Mouse (Mus musculus) heart, postnatal 10 days (tissue): ENCODE results near the gene Pex5. TPM values are rescaled to one million over a fixed set of nuclear protein-coding genes. Genes with fewer than 3 reads are reported as not detected.

Source experiments
- DNase-seq, 2 experiments: peaks; one replicate each; pipeline ENCODE4 v3.0.0; 2021
- intact Hi-C: fragments of 180-260 bp; cut with DNase I; formaldehyde crosslinking; loops from one replicate; pipeline ENCODE4 v1.15.1; 2025
- total RNA-seq, 2 experiments: library from RNA; stranded (reverse); gene quantifications; 2 replicates each; pipeline ENCODE4 v1.2.3; 2021

Pex5 gene
- total RNA-seq, 2 experiments from 2014 or later = 28.3 to 31.9 TPM

DNA sequence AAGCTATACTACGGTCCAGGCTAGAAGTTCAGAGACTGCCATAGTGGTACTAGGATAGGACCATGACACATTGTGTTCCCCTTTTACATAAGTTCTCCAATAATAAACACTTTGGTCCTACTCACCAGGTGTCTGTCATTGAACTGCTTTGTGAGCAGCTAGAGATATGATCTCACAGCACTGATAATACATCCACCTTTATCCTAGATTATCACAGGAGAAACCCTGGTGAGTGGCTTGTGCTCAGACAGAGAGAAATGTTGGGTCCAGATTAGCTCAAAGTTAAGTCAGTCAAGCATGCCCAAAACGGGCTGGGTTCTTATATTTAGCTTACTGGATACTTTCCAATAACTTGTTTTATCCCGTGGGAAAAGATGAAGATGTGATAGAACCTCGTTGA, 40.2 kb downstream of the Pex5 start:
- DNase-seq = no peak
- intact Hi-C loops = no loop called here

DNA sequence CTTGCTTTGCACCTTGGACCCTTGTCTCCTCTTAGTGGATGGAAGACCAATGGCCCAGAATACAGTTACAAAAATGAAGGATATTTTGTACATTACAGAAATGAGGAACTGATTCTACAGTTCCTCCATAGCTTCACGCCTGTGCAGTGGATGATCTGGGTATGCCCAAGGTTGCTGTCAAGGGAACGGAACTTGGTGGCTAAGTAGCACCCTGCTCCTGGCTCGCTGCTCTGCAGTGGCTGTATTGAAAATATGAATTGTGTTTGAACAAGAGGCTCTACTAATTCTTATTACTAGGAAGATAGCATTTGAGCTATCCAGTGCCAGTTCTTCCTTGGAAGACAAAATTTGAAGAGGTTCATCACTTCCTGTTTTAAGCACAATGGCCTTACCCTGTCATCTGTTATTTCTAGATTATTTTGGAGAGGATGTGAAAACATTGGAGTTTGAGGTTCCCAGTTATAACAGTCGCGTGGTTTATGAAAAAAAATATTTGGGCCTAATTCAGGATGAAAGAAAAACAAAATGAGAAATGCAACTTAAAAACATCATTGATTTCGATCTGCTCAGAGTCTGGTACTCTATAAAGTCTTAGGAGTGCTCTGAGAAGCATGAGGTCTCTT, 41.2 kb downstream of the Pex5 start:
- DNase-seq = no peak
- intact Hi-C loops = no loop called here

DNA sequence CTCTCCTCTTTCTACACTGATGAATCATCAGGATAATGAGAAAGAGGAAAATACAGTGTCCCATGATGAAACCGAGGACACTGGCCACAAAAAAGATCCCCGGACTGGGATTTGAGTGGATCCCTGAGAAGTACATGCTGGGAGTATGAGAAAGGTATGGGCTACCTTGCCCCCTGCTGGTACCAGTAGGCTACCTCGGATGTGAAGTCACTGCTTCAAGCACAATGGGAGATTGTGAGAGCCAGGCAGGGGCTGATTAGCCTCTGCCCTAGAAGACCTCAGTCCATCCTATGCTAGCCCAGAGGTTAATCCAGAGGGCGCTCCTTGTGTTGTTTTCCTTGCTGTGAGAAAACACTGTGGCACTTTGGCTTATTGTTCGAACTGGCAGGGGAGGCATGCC, 50.5 kb downstream of the Pex5 start:
- intact Hi-C loops = no loop called here
- DNase-seq = no peak

DNA sequence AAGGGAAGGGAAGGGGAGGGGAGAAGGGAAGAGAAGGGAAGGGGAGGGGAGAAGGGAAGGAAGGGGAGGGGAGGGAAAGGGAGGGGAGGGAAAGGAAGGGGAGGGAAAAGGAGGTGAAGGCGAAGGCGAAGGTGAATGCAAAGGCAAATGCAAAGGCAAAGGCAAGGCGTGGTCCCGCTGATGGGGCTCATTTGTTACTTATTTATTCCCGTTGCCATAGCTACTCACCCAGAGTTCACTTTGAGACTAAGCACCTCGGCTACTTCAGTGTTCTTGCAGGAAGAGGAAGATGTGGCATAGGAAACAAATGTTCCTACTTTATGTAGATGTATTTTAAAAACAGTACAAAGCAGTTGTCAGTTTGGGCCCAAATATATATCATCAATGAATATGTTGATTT, 54.3 kb downstream of the Pex5 start:
- DNase-seq = no peak
- intact Hi-C loops = no loop called here

DNA sequence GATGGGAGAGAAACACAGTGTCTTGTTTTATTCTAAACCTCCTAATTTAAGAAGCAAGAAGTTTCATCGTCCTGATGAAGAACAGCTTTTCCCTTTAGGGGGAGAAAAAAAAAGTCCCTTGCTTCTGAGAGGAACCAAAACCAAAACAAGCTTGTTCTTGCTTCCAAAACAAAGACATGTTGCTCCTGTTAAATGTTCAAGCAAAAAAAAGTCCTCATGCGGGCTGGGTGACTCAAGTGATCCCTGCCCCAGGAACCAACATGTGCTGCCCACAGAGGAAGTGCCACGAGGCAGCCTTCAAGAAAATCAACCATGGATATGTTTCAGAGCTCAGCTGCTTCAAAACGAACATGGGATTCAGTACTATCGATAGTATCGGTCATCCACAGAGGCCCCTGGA, 55.9 kb downstream of the Pex5 start:
- no peak for DNase-seq
- intact Hi-C loops = no loop called here

DNA sequence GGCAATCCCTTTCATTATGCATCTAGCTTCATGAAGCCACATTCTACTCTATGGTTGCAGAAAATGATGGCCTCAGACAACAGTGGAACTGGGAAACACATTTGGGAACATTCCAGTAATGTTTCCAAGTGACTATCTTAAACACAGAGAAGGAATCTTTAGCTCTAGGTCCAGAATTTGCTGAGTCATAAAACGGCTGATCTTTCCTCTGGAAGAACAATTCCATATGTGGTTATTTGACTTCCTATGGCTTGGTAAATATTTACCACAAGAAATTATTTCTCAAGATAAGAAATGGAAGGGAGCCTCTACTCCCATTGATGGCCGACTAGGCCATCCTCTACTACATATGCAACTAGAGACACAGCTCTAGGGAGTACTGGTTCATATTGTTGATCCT, 61.6 kb downstream of the Pex5 start:
- DNase-seq = no peak
- intact Hi-C loops = no loop called here

Other genes starting within 250 kb of the Pex5 start
- gene Vmn2r27, start 183.2 kb downstream of the Pex5 start, total RNA-seq = not detected
- gene Cd163, start 110.4 kb downstream of the Pex5 start, total RNA-seq = 1 to 10 TPM; 4.7 to 9.7 TPM
- 10 to 100 TPM in 1 of 2 experiments, 1 to 10 TPM in 1; 2.0 to 11.3 TPM for gene Clstn3, start 49.7 kb upstream of the Pex5 start, total RNA-seq
- gene C1rl, start 78.0 kb upstream of the Pex5 start, total RNA-seq = 1 to 10 TPM in 1 of 2 experiments, under 1 TPM in 1; 0.84 to 1.1 TPM
- gene C1ra, start 97.3 kb upstream of the Pex5 start, total RNA-seq = 1 to 10 TPM; 6.9 to 8.8 TPM
- 10 to 100 TPM; 20.1 to 23.3 TPM for gene C1s1, start 127.3 kb upstream of the Pex5 start, total RNA-seq
- gene C1rb, start 155.2 kb upstream of the Pex5 start, total RNA-seq = under 1 TPM; 0.74 to 0.79 TPM
- gene C1s2, start 221.0 kb upstream of the Pex5 start, total RNA-seq = under 1 TPM; 0.26 to 0.45 TPM
- gene Lpcat3, start 248.0 kb upstream of the Pex5 start, total RNA-seq = 10 to 100 TPM; 56.5 to 68.8 TPM